Mouse (Mus musculus): ENCODE results near the gene Rspo1.

DNA sequence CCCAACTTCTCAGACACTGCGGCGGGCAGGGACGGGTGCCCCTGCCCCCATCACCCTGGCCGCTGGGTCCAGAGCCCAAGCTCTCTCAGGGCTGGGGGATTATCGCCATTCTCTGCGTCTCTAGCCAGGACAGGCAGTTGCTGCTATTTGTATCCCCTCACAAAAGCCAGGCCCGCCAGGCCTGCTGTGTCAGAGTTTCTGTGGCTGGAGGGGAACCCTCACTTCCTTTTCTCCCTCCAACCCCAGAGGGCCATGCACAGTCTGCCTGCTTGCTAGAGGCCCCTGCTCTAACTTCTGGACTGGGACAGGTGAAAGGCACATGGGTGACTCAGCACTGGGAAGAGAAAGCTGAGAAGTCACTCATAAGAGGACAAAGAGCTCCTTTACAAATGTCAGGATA lies 4.1 kb downstream of the Rspo1 start:
- TF ChIP-seq CHD2 (IDR thresholded peaks at IDR 0.05; ENCODE audit: low read length): no peak
- no peak for TF ChIP-seq CTCF (conservative IDR thresholded peaks at IDR 0.05 in 1 of 2, IDR thresholded peaks at IDR 0.05 in 1 of 2; ENCODE audit: low read depth in 2 of 2, low read length in 2 of 2)
- TF ChIP-seq ELF1 (IDR thresholded peaks at IDR 0.05; ENCODE audit: low read depth, low read length): no peak
- TF ChIP-seq RAD21 (IDR thresholded peaks at IDR 0.05; ENCODE audit: low read depth, low read length): no peak

Measured in CH12.LX (cell line).